Mouse (Mus musculus): ENCODE results near the gene Rpl10a. TPM values are rescaled to one million over a fixed set of nuclear protein-coding genes. Genes with fewer than 3 reads are reported as not detected.

Gene Rpl10a
- total and polyA plus RNA-seq, 3 experiments: 2,044 to 2,803 TPM; not detected in 1

GRCm38 (mm10) chr17:28328946-28329345 lies 675 bp downstream of the Rpl10a start:
- DNase-seq (ENCODE audit: low read depth, low spot score): peak; percentile 38
- TF ChIP-seq ELF1 (IDR thresholded peaks at IDR 0.05; ENCODE audit: low read depth, low read length) (no peak), ZMIZ1 (IDR thresholded peaks at IDR 0.05; ENCODE audit: low read depth, low read length) (peak; percentile 36; the same call in 1 of the 2 replicates), NRF1 (IDR thresholded peaks at IDR 0.05; ENCODE audit: insufficient read depth, low read depth, low read length, poor library complexity, severe bottlenecking) (no peak), KAT2A (conservative IDR thresholded peaks at IDR 0.05; ENCODE audit: low read depth, low read length) (no peak)
- peaks cover 24% of the 10 kb centered on the region for H3K79me2 ChIP-seq (ENCODE audit: control insufficient read depth, insufficient read depth, low read length, poor library complexity)
- no peaks in the 10 kb centered on the region for H3K9me3 ChIP-seq (replicated peaks; ENCODE audit: insufficient read depth, low read length)
- H3K4me3 ChIP-seq (ENCODE audit: control insufficient read depth in 1 of 2, insufficient read depth in 1 of 2, low read depth in 2 of 2, low read length in 2 of 2): peak overlapping the region; percentile 94 to 96
- peaks cover 4 to 5% of the 10 kb centered on the region in 2 experiments; a peak in 3 of 4 replicates for H3K36me3 ChIP-seq (ENCODE audit: control insufficient read depth in 1 of 2, insufficient read depth in 2 of 2, low read length in 2 of 2)
- H3K27ac ChIP-seq (ENCODE audit: control insufficient read depth, low read depth, low read length): peak overlapping the region; percentile 91
- no peaks in the 10 kb centered on the region for H3K27me3 ChIP-seq (ENCODE audit: control insufficient read depth in 1 of 2, insufficient read depth in 2 of 2, low read length in 2 of 2)
- peaks cover 0 to 8% of the 10 kb centered on the region in 2 experiments; a peak in 1 of 4 replicates for H3K4me1 ChIP-seq (ENCODE audit: control insufficient read depth in 1 of 2, insufficient read depth in 2 of 2, low read length in 2 of 2)
- peak overlapping the region; percentile 99 for H3K9ac ChIP-seq (ENCODE audit: control insufficient read depth, low read depth, low read length, poor library complexity, severe bottlenecking)

GRCm38 (mm10) chr17:28329503-28330231 lies 1.4 kb downstream of the Rpl10a start:
- peak overlapping the region; percentile 94 to 96 for H3K4me3 ChIP-seq (ENCODE audit: control insufficient read depth in 1 of 2, insufficient read depth in 1 of 2, low read depth in 2 of 2, low read length in 2 of 2)
- DNase-seq (ENCODE audit: low read depth, low spot score): peak; percentile 59
- peak overlapping the region; percentile 91 for H3K27ac ChIP-seq (ENCODE audit: control insufficient read depth, low read depth, low read length)
- H3K4me1 ChIP-seq (ENCODE audit: control insufficient read depth in 1 of 2, insufficient read depth in 2 of 2, low read length in 2 of 2): peaks cover 0 to 8% of the 10 kb centered on the region in 2 experiments; a peak in 1 of 4 replicates
- H3K79me2 ChIP-seq (ENCODE audit: control insufficient read depth, insufficient read depth, low read length, poor library complexity): peaks cover 24% of the 10 kb centered on the region
- H3K36me3 ChIP-seq (ENCODE audit: control insufficient read depth in 1 of 2, insufficient read depth in 2 of 2, low read length in 2 of 2): peaks cover 4 to 5% of the 10 kb centered on the region in 2 experiments; a peak in 3 of 4 replicates
- peak; percentile 32 for TF ChIP-seq MXI1 (IDR thresholded peaks at IDR 0.05; ENCODE audit: low read depth, low read length)
- no peak for TF ChIP-seq MYB (IDR thresholded peaks at IDR 0.05; ENCODE audit: low read depth, low read length)
- TF ChIP-seq CHD1 (IDR thresholded peaks at IDR 0.05; ENCODE audit: low read depth, low read length): 0 out of 2 replicates have a peak, but pooled peaks have one; percentile 21
- TF ChIP-seq MAX (IDR thresholded peaks at IDR 0.05; ENCODE audit: low read length): peak; percentile 21; the same call in 1 of the 2 replicates
- TF ChIP-seq TBP (IDR thresholded peaks at IDR 0.05; ENCODE audit: low read depth, low read length): no peak
- no peak for TF ChIP-seq BHLHE40 (IDR thresholded peaks at IDR 0.05; ENCODE audit: borderline replicate concordance, low read depth, low read length)
- no peak for TF ChIP-seq MAFK (IDR thresholded peaks at IDR 0.05; ENCODE audit: borderline replicate concordance, low read depth, low read length)
- TF ChIP-seq ZKSCAN1 (IDR thresholded peaks at IDR 0.05; ENCODE audit: low read depth, low read length): no peak
- TF ChIP-seq SIN3A (IDR thresholded peaks at IDR 0.05; ENCODE audit: low read length): 0 out of 2 replicates have a peak, but pooled peaks have one; percentile 19
- no peak for TF ChIP-seq ELF1 (IDR thresholded peaks at IDR 0.05; ENCODE audit: low read depth, low read length)
- no peak for TF ChIP-seq POLR2AphosphoS2 (IDR thresholded peaks at IDR 0.05; ENCODE audit: low read length)
- no peak for TF ChIP-seq ETS1 (IDR thresholded peaks at IDR 0.05; ENCODE audit: low read depth, low read length)
- peak overlapping the region; percentile 99 for H3K9ac ChIP-seq (ENCODE audit: control insufficient read depth, low read depth, low read length, poor library complexity, severe bottlenecking)
- no peaks in the 10 kb centered on the region for H3K27me3 ChIP-seq (ENCODE audit: control insufficient read depth in 1 of 2, insufficient read depth in 2 of 2, low read length in 2 of 2)
- no peaks in the 10 kb centered on the region for H3K9me3 ChIP-seq (replicated peaks; ENCODE audit: insufficient read depth, low read length)
